Mouse (Mus musculus) kidney, adult 18-20 months (tissue): ENCODE measurements around the gene Rab3c.

ENCODE experiments used
- DNase-seq: peaks from one replicate; pipeline ENCODE4 v3.0.0; 2021

The Rab3c gene

DNA sequence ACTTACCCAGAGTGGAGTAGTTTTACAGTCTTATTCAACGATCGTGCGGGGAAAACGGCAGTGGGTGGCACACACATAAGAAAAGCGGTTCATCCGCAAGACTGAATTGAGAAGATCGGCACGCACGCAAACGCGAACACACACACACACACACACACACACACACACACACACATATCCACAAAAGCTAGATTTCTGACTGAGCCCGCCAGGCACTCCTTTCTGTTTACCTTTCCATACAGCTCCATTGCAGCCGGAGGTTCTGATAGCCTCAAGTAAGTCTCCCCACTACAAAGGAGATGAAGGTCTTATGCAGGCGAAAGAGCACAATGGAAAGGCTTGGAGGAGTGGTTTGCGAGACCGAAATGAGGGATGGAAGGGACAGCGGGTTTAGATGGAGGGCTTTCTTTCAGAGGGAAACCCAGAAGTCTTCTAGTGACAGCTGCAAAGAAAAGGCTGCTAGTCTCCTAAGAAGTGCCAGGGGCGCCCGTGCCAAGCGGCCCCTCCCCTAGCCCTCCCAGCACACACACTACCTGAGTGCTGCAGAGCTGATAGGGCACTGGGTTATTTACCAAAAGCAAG lies at the start of gene Rab3c:
Gene Rab3c, minus strand, starts transcription at position 434 of the 582 bp plus-strand sequence.
- DNase-seq, result no peak

DNA sequence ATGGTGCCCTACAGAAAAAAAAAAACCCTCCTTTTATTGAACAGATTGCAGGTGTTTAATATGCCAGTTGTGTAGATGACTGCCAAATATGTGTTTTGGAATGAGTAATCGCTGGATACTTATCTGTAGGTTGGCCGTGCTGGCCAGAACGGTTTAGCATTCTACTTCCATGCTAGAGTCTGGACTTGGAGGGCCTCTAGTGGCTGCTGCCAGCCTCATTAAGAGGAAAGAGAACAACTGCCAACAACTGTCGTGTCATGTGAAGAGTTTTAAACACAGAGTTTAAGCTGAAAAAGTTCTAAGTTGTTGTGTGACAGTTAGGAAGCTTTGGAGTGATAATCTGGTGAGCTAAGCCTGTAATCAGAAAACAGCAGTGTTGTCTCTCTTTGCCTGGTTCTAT lies 38.0 kb upstream of the Rab3c start:
- DNase-seq, result no peak

DNA sequence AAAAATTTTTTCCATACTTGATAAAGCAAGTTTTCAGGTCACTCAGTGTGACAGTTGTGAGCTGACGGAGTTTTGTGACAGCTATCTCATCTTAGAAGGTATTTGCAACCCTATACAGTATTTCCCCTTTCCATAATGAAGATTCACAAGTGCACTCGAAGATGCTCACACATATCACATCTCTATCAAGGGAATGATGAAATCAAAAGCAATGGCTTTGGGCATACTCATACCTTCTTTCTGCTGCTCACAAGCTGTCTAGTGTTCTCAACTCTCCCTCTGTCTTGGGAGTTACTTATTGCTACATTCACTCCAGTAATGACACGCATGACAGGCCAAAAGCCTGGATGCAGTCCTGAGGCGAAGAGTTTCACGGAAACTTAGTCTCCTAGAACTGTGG lies 26.4 kb upstream of the Rab3c start:
- DNase-seq, result no peak

DNA sequence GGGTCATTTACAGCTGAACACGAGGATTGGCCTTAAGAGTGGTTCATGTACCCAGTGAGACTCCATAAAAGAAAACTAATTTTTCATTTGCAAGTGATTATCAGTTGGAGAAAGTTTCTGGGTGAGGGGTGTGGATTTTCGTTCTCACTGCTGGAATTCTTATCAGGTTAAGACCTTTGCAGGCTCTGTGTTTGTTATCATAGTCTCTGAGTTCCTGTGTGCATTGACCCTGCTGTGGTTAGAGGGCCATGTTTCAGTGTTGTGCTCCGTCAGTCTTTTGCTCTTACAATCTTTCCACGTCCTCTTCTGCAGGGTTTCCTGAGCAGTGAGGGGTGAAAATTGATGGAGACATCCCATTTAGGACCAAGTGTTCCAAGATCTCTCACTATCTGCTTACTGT lies 16.3 kb upstream of the Rab3c start:
- no peak for DNase-seq

DNA sequence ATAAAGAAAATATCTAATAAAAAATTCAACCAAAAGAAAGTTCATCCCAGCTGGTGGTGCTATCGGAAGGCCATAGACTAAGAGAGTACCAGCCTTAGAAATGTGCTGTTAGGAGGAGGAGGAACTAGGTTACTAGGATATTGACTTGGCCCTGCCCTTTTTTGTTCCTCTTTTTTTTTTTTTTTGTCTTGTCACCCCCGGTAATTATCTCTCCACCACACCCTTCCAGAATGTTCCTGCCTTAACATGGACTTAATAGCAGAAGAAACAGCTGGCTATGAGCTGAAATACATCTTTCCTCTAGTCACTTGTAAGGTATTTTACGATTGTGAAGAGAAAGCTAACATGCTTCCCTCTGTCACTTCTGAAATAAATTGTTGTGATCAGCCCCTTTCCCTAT lies 7.7 kb upstream of the Rab3c start:
- DNase-seq, result no peak

DNA sequence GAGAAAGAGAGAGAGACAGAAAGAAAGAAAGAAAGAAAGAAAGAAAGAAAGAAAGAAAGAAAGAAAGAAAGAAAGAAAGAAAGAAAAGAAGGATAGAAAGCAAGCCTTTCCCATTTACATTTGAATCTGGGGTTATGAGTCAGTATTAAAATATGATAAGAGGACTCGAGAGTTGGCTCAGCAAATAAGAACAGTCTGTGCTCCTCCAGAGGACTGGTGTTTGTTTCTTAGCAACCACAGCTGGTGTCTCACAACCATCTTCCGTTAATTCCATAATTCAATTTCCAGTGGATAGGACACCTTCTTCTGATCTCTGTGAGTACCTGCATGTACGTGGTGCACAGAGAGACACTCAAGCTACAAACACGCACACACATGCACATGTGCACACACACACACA lies 3.0 kb upstream of the Rab3c start:
- DNase-seq, result no peak

DNA sequence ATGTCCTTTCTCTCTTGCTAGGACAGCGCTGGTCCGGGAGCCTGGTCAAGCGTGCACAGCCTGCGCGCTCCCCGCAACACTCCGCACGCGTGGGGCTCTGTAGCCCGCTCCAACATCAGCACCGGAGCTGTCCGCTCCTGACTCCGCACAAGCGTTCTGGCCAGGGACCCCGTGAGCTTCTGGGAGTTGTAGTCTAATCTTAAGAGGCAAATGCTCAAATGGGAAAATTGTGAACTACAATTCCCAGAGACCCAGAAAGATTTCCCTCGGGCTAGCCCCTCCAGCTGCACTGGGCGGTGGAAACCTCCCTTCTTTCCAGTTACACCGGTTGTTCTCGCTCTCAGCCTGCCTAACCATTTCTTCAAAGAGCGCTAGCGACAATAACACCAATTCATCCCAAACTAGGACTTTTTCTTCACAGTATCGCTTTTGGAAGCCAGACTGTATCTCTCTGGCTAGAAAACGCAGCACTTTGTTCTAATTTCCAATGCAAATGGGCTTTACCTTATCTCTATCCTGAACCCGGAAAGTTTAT lies 701 bp downstream of the Rab3c start:
- peak; percentile 6 for DNase-seq

DNA sequence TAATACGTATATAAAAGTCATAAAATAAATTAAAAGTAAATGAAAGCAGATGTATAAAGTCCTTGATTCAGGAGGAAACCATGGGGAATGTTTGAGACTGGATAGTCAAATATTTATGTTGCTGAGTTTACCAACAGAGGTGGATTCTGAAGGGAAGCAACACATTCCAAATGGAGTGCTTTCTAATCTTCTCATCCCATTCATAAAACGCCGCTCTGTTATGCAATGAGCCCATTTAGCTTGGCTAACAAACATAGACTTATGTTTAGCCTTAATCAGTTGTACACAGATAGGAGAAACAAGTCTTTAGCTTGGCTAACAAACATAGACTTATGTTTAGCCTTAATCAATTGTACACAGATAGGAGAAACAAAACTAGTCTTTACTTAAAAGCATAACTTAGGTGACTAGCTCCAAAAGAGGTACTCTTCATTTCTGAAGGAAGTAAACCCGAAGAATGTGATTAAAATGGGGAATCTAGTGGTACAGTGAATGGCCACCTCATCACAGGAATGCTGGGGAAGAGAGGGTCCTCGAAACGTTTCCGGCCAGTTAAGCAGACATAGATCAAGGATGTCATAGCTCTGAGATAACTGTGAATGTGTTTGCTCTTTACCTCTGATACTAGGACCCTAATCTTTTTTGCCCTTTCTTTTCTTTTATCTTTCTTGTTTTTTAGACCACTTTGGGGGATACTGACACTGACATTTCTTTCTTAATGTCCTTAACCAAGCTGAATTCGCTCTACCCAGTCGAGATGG lies 1.6 kb downstream of the Rab3c start:
- no peak for DNase-seq

DNA sequence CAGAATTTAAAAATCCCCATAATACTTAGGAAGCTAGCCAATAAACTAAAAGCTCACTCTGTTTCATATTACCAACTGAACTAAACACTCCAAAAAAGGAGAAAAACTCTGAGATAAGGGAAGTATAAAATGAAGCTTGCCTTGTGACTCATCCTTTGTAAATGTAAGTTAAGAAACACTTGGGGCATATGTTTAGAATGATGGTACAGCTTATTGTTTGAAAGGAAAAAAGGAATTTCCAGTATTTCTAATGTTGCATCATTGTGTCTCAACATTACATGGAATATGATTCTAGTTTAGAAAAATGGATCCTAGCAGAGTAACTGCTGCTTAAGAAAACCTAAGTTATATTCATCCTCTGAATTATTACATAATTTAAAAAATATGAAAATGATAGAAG lies 3.1 kb downstream of the Rab3c start:
- DNase-seq, result no peak

DNA sequence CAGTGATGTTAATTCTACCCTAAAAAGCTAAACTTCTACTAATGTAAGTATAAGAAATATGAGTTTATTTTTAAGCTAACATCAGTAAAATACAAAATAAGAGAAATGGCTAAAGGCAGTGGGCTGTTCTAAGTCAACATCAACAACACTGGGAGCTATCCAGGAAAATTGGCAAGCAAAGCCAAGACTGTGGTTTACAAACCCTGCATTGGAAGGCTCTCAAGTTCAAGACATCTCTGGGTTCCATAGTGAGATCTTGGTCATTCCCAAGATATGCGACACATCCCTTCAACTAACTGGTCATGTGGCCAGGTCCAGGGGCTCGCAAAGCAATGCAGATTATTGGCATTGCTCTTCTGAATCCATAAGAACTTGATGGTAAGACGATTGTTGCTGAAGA lies 5.3 kb downstream of the Rab3c start:
- no peak for DNase-seq

DNA sequence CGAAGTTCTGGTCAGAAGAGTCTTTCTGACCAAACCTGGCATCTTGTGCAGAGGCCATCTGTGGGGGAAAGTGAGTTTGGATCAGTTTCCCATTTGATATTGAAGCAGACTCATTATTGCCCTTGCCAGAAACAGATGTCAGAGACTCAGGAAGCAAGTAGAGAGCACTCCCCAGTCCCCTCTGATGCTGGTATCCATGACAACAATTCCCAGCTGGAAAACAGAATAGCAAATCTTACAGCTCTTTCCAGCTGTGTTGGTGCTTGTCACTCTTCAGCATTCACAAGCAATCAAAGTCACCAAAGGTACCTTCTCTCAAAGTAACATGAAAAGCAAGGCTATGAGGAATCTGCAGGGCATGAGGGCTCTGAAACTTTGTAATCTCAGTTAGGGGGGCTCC lies 20.1 kb downstream of the Rab3c start:
- no peak for DNase-seq

DNA sequence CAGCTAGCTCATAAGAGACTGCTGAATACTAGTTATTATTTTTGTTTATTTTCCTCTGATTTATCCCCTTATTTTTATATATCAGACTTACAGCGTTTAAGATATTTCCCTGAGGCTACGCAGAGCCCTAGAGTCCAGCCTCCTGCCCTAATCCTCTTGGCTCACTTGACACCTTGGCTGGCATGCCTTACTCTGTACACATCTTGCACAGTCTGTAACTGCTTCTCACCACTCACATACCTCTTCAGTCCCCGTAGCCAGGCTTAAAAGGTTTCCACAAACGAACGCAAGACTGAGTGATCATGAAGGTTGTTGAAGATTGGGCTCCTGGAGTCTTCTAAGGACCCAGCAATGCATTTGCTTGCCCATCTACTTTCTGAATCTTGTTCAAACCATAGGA lies 29.3 kb downstream of the Rab3c start:
- DNase-seq, result no peak

DNA sequence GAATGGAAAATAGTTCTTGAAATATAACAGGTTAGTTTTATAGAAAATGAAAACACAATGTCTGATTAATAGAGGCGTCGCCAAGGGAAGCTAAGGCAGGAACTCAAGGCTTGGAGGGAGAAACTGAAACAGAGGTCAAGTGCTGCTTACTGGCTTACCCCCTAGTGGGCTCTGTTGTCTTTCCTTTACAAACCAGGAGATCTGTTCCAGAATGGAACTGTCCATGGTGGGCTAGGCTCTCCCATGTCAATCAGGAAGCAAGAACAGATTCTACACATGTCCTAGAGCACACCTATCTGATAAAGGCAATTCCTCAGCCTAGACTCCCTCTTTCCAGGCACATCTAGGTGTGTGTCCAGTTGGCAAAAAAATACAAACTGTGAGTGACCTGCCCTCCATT lies 32.3 kb downstream of the Rab3c start:
- DNase-seq, result no peak

DNA sequence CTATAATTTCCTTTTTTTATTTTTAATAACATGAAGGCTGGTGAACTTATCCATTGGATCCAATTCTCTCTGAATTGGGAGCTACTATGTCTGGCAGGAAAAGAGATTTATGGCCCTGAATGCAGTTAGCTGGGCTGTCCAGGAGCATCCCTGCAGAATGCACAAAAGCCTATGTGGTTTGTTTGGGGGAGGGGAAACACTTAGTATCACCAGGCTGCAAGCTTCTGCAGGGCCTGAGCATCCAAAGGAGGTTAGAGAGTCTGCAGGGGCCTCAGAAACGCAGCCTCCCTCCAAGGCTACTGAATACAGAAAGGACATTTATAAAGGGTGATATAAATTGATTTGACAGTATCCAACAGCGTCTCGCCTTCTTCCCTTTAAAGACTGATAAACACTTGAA lies 41.8 kb downstream of the Rab3c start:
- no peak for DNase-seq

DNA sequence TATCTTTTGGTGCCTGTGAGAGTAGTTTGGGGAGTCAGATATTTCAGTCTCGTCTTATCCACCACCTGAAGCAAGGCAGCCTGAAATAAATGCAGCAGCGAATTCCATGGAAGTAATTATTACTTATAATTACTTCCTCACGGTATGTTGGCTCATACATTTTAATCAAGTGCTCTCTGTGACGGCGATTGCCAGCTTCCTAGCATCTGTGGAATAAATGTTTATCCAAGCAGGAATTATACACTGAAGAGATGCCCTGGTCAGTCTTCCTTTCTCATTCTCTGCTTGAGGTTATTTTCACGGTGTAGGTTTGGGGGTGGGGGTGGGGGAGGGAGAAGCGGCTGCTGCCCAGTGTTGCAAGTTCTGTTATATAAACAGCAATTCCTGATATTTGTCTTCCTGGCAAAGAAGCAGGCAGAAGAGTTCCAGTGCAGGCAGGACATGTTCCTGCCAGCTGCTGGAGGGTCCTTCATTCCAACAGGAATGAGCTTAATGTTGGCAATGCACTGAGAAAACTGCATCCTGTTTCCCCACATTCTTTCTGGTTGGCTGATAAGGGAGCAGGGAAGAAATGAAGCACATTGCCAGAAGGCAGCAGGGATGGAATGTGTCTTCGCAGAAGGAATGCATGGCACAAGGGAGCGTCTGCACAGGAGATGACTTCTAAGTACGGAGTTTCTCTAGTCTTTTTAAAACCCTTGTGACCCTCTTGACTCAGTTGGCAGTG lies 43.4 kb downstream of the Rab3c start:
- DNase-seq, result no peak

DNA sequence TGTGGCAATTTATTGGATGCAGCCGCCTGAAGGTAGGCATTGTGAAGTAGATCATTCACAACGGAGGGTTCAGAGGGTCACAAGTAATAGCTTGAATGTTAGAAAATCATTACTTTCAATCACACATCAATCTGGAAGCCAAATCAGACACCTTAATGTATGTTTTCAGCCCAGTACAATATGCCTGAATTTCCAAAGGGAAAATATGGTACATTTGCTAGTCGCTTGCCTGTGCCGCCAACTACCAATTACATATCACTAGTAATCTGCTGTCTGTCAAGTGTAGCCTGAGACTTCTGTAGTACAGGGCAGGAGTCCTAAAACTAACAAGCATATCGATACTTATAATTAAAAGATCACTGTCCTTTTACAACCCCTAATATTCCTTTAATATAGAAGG lies 47.4 kb downstream of the Rab3c start:
- no peak for DNase-seq

DNA sequence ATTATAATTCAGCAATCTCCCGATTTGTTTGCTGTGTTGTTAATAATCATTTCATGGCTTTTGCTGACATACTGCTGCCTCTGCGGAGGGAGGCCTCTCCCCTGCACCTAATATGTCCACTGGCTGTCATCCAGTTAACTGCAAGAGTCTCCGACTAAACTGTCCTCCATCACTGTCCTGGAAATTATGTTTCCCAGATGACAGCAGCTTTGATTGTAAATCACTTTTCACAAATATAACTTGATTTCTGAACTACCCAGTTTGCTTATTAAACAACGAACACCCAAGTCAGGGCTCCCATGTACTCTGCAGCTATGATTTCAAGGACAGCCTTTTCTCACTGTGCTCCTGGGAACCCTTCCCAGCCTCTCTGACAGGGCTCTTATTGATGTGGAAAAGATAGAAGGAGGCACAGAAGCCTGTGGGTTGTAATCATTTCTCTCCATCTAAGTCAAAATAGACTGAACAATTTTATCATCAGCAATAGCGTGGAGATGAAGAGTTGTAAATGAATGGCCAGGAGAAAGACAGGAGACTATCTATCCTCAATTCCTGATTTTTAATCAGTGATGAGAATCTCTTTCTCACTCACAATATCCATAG lies 49.6 kb downstream of the Rab3c start:
- no peak for DNase-seq

DNA sequence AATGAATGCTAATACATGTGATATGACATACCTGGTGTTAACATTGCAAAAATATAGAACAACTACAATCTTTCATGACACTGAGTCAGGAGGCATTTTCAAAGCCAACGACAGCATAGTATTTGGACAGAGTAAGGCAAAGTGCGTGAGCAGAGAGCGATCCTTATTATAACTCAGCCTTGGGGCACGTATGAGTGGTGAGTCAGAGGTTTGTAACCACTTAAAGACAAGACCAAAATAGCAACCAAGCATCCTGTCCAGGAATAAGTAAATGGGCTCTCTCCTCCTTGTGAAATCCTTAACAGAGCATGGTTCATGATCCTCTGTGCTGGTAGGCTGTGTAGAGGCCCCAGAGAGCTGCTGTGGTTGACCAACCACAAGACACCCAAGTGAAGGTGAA lies 50.8 kb downstream of the Rab3c start:
- no peak for DNase-seq

DNA sequence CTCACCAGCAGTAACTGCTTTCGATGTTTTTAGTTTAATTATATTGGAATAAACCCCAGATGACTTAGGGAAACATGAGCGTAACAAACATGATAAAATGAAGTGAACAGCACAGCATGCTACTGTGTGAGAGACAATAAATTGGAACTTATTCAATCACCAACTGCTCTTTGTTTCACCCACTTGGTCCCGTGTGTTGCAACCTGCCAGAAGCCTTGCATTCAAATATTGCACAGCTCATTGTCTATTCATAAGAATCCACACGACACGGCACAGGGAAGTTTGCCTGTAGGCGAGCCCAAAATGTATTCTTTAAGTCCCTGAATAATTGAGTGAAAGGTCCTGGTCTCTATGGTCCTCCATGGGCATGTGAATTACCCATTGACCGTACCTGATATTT lies 61.6 kb downstream of the Rab3c start:
- DNase-seq, result no peak

DNA sequence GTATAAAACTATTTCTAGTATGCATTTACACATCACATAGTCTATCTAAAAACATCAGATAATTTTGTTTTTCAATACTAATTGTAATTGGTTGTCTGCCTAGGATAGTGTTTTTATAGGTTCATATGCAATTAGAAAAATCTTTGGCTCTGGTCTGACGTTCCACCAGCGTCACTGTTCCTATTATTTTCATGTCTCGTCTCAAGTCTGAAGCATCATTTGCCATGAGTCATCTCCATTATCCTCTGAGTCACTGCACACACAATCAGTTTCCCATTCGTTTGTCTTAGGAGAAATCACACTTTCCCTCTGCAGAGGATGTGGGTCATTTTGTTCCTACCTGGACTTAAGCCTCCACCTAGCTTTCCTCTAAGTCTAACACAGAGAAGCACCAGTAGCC lies 62.3 kb downstream of the Rab3c start:
- DNase-seq, result no peak

DNA sequence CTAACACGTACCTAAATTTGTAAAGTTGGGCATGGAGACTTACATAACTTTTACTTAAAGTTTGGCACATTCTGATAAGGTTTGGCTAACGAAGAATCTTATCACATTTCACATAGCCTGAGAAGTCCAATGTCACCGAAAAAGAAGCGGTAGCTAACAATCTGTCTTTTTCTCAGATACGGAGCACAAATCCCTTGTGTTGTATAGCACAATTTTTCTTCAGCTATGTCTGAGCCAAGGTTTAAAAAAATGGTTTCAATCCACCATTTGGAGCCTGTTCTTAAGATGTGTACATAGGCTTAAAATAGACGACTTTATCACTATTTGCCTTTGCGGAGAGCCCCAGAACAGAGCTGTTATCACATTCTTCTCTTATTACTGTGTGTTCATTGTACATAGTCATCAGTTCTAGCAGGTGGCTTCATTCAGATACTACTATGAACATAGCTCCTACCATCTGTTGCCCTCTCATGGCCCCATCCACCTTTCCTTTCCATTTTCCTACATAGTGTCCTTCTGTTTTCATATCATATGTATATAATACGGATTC lies 69.2 kb downstream of the Rab3c start:
- DNase-seq, result no peak

DNA sequence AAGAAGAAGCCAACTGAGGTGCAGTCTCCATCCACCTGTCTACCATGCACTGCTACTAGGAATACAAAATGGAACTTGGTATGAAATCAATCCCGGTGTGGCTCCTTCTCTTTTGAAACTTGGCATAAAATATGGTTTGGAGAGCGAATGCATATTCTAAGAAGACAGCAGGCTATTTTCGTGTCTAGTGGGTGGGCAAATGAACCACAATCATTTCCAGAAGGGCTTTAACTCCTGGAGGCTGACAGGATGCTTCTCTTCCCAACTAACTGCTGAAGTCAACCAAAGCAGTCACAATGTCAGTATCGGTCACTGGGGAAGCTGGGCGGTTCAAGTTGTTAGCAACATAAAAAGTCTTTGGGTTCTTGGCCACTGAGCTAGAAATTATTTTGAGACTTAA lies 81.9 kb downstream of the Rab3c start:
- no peak for DNase-seq

DNA sequence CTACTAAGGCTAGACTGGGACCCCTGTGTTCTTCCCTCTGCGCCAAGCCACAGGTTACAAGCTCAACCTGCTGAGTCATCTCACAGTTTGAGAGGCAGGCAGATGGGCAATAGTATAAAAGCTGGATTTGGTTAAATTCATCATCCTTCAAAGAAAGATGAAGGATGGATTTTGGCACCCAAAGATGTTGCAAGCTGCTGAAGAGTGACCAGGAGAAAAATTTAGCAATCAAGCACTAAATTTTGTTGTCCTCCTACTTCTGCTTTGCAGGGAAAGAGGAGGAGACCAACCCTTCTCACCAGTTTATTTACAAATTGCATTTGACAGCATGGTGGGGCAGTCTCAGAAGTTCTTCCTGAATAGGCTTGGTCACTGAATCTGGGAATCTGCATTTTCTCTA lies 90.8 kb downstream of the Rab3c start:
- no peak for DNase-seq
